Mouse (Mus musculus) midbrain, embryonic 12.5 days (tissue): Measurements from ENCODE around the gene Pgr15l. TPM values are rescaled to one million over a fixed set of nuclear protein-coding genes. Genes with fewer than 3 reads are reported as not detected.

Experiments
- ATAC-seq: fragments of 200-750 bp; cut with Nextera tagmentation; 2 replicates; pipeline ENCODE4 v1.8.0; 2017; ENCODE audit warnings: low read depth, moderate TSS enrichment, moderate library complexity; ENCODE audit not compliant: low FRiP score
- H3K27ac ChIP-seq: fragments of 300-500 bp; sonication (generic); replicated peaks from 2 replicates; pipeline ENCODE4 v1.5.1; 2016; ENCODE audit warnings: mild to moderate bottlenecking
- H3K27me3 ChIP-seq: fragments of 300-500 bp; sonication (generic); 2 replicates; pipeline ENCODE4 v1.6.1; 2016; ENCODE audit warnings: mild to moderate bottlenecking
- H3K36me3 ChIP-seq: fragments of 300-500 bp; sonication (generic); 2 replicates; pipeline ENCODE4 v1.6.1; 2016
- H3K4me1 ChIP-seq: fragments of 300-500 bp; sonication (generic); 2 replicates; pipeline ENCODE4 v1.6.1; 2016
- H3K4me2 ChIP-seq: fragments of 300-500 bp; sonication (generic); replicated peaks from 2 replicates; pipeline ENCODE4 v1.6.1; 2016; ENCODE audit warnings: mild to moderate bottlenecking, moderate library complexity
- H3K4me3 ChIP-seq: fragments of 300-500 bp; sonication (generic); 2 replicates; pipeline ENCODE4 v1.5.1; 2016; ENCODE audit warnings: mild to moderate bottlenecking
- H3K9ac ChIP-seq: fragments of 300-500 bp; sonication (generic); replicated peaks from 2 replicates; pipeline ENCODE4 v1.6.1; 2016; ENCODE audit warnings: mild to moderate bottlenecking, moderate library complexity
- H3K9me3 ChIP-seq: fragments of 300-500 bp; sonication (generic); 2 replicates; pipeline ENCODE4 v1.6.1; 2016; ENCODE audit warnings: mild to moderate bottlenecking
- WGBS: fragments of 180-500 bp; shearing (Covaris S2); methylation state at CpG from one replicate; pipeline ENCODE4 v1.1.7; 2016; 5-methylcytosine and 5-hydroxymethylcytosine counted together
- polyA plus RNA-seq: library from polyadenylated mRNA; unstranded; fragments of >200 nt; fragmentation: Nextera tagmentation; extraction: Ambion mirVana; gene quantifications from 2 replicates; pipeline ENCODE4 v1.2.1, GENCODE M21; 2016

The Pgr15l gene
- polyA plus RNA-seq, result not detected in 2 replicates

DNA sequence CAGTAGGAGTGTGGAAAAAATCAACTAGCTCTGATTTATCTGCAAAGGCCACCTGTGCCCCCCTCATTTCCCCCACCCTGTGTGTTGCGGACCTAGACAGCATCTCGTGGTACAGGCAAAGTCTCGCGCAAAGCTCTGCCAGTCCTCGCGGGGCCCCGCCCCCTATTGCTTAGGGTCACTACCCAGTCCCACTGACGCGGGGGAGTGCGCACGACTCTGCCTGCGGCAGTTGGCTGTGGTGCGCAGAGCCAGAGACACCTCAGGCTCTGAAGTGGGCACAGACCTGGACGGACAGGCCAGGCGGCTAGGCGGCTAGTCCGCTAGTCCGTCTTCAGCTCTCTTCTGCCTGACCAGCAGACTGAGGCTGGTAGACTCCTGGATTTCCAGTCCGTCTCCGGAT lies at the start of gene Pgr15l:
Gene Pgr15l (plus strand): TSS at position 228 of the 400 bp plus-strand sequence.
- WGBS, result 22% methylated on average over 18 of the region's 20 CpGs
- H3K27ac ChIP-seq, result no peak within 1 kb of the TSS
- H3K4me3 ChIP-seq, result 0 out of 2 replicates have a peak within 1 kb of the TSS, but pooled peaks have one; percentile 5
- no peaks in the 10 kb centered on the region for H3K36me3 ChIP-seq
- peak; percentile 64 for ATAC-seq
- peak within 1 kb of the TSS; percentile 37 for H3K4me2 ChIP-seq
- H3K9ac ChIP-seq, result no peak within 1 kb of the TSS
- peaks cover 13% of the 10 kb centered on the region for H3K27me3 ChIP-seq
- H3K4me1 ChIP-seq, result no peaks in the 10 kb centered on the region
- H3K9me3 ChIP-seq, result no peaks in the 10 kb centered on the region

GRCm38 (mm10) chrX:97027540-97027939 lies 44.9 kb upstream of the Pgr15l start:
- H3K4me1 ChIP-seq, result no peaks in the 10 kb centered on the region
- H3K9me3 ChIP-seq, result no peaks in the 10 kb centered on the region
- H3K27ac ChIP-seq, result no peak overlapping the region
- no peak overlapping the region for H3K4me3 ChIP-seq
- no peak overlapping the region for H3K9ac ChIP-seq
- H3K4me2 ChIP-seq, result no peak overlapping the region
- no peak for ATAC-seq
- H3K36me3 ChIP-seq, result no peaks in the 10 kb centered on the region
- H3K27me3 ChIP-seq, result no peaks in the 10 kb centered on the region

- no peak overlapping the region for H3K4me3 ChIP-seq
- H3K36me3 ChIP-seq, result no peaks in the 10 kb centered on the region
- no peak overlapping the region for H3K27ac ChIP-seq
- H3K4me1 ChIP-seq, result no peaks in the 10 kb centered on the region
- no peaks in the 10 kb centered on the region for H3K9me3 ChIP-seq
- peak overlapping the region; percentile 32 for H3K4me2 ChIP-seq
- peak; percentile 99 for ATAC-seq
- H3K27me3 ChIP-seq, result peaks cover 13% of the 10 kb centered on the region
- no peak overlapping the region for H3K9ac ChIP-seq
- WGBS, result 24% methylated on average over 11 of the region's 11 CpGs
Observed at GRCm38 (mm10) chrX:97069816-97070215, 2.6 kb upstream of the Pgr15l start.
